Mouse (Mus musculus) C2C12 (cell line): ENCODE results near the gene Ppp1r35.

Experiments used
- CEBPB ChIP-seq: IDR thresholded peaks from one replicate; pipeline ENCODE4 v1.6.1; 2011; ENCODE audit warnings: low read depth, mild to moderate bottlenecking, control low read depth, moderate library complexity
- CTCF ChIP-seq: IDR thresholded peaks from one replicate; pipeline ENCODE4 v1.5.1; 2011; ENCODE audit not compliant: control insufficient read depth, insufficient read depth, insufficient read length
- FOSL1 ChIP-seq: IDR thresholded peaks from one replicate; pipeline ENCODE4 v1.8.0; 2011; ENCODE audit warnings: mild to moderate bottlenecking, low read length; ENCODE audit not compliant: poor library complexity, insufficient read depth, severe bottlenecking
- MAX ChIP-seq: IDR thresholded peaks from one replicate; pipeline ENCODE4 v1.6.1; 2011; ENCODE audit warnings: mild to moderate bottlenecking, control low read depth
- MYOD1 ChIP-seq: IDR thresholded peaks from one replicate; pipeline ENCODE4 v1.6.1; 2011; ENCODE audit warnings: low read depth; ENCODE audit not compliant: control insufficient read depth, insufficient read length
- MYOG ChIP-seq: IDR thresholded peaks from one replicate; pipeline ENCODE4 v1.6.1; 2011; ENCODE audit not compliant: control insufficient read depth, insufficient read length; ENCODE audit errors: extremely low read depth
- USF1 ChIP-seq: IDR thresholded peaks from one replicate; pipeline ENCODE4 v1.6.1; 2011; ENCODE audit warnings: low read depth, mild to moderate bottlenecking, control low read depth, moderate library complexity

DNA sequence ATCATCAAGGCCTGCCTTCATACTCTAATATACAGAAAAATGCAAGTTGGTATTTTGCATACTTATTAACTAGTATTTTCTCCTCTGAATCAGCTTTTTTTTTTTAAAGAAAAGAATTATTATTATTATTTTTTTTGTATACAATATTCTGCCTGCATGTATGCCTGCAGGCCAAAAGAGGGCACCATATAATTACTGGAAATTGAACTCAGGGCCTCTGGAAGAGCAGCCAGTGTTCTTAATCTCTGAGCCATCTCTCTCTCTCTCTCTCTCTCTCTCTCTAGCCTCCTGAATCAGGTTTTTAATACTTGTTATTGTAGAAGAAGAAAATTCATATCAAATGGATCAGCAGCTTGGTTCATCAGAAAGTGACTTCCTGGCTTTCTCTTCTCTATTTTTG, 12.9 kb downstream of the Ppp1r35 start:
- TF ChIP-seq CTCF (no peak), MYOD1 (no peak), FOSL1 (no peak), MYOG (no peak), MAX (no peak), CEBPB (no peak), USF1 (no peak)
